Mouse (Mus musculus): Measurements from ENCODE around the gene Nceh1. TPM values are rescaled to one million over a fixed set of nuclear protein-coding genes. Genes with fewer than 3 reads are reported as not detected.

The Nceh1 gene
- total and polyA plus RNA-seq, 3 experiments, result 8.2 to 9.3 TPM; not detected in 1

GRCm38 (mm10) chr3:27285072-27285471 is 102.3 kb downstream of the Nceh1 start:
- no peak overlapping the region for H3K9ac ChIP-seq (ENCODE audit: control insufficient read depth, low read depth, low read length, poor library complexity, severe bottlenecking)
- TF ChIP-seq USF1 (IDR thresholded peaks at IDR 0.05; ENCODE audit: low read depth, low read length) (no peak), MAFK (IDR thresholded peaks at IDR 0.05; ENCODE audit: borderline replicate concordance, low read depth, low read length) (no peak), NELFE (IDR thresholded peaks at IDR 0.05; ENCODE audit: low read depth, low read length) (no peak), E2F4 (IDR thresholded peaks at IDR 0.05; ENCODE audit: borderline replicate concordance, low read depth, low read length) (no peak), USF2 (IDR thresholded peaks at IDR 0.05; ENCODE audit: borderline replicate concordance in 1 of 2, insufficient read depth in 1 of 2, low read depth in 1 of 2, low read length in 2 of 2) (no peak), KAT2A (conservative IDR thresholded peaks at IDR 0.05; ENCODE audit: low read depth, low read length) (no peak), RCOR1 (IDR thresholded peaks at IDR 0.05; ENCODE audit: low read depth, low read length) (no peak), CHD2 (IDR thresholded peaks at IDR 0.05; ENCODE audit: low read length) (no peak), TCF12 (IDR thresholded peaks at IDR 0.05; ENCODE audit: low read depth, low read length) (no peak), SMC3 (IDR thresholded peaks at IDR 0.05; ENCODE audit: low read depth, low read length) (no peak), HCFC1 (IDR thresholded peaks at IDR 0.05; ENCODE audit: low read depth, low read length) (no peak), RAD21 (IDR thresholded peaks at IDR 0.05; ENCODE audit: low read depth, low read length) (no peak), POLR2AphosphoS5 (IDR thresholded peaks at IDR 0.05; ENCODE audit: borderline replicate concordance, low read depth, low read length) (no peak), JUND (IDR thresholded peaks at IDR 0.05; ENCODE audit: low read depth, low read length) (no peak), BHLHE40 (IDR thresholded peaks at IDR 0.05; ENCODE audit: borderline replicate concordance, low read depth, low read length) (no peak), TAL1 (IDR thresholded peaks at IDR 0.05; ENCODE audit: low read length) (no peak)
- H3K27me3 ChIP-seq (ENCODE audit: control insufficient read depth in 1 of 2, insufficient read depth in 2 of 2, low read length in 2 of 2), result peaks cover 0 to 1% of the 10 kb centered on the region in 2 experiments; a peak in 1 of 4 replicates
- no peaks in the 10 kb centered on the region for H3K4me1 ChIP-seq (ENCODE audit: control insufficient read depth in 1 of 2, insufficient read depth in 2 of 2, low read length in 2 of 2)
- no peaks in the 10 kb centered on the region for H3K79me2 ChIP-seq (ENCODE audit: control insufficient read depth, insufficient read depth, low read length, poor library complexity)
- DNase-seq (ENCODE audit: low read depth, low spot score), result no peak
- no peak overlapping the region for H3K4me3 ChIP-seq (ENCODE audit: control insufficient read depth in 1 of 2, insufficient read depth in 1 of 2, low read depth in 2 of 2, low read length in 2 of 2)
- H3K27ac ChIP-seq (ENCODE audit: control insufficient read depth, low read depth, low read length), result no peak overlapping the region
- H3K36me3 ChIP-seq (ENCODE audit: control insufficient read depth in 1 of 2, insufficient read depth in 2 of 2, low read length in 2 of 2), result no peaks in the 10 kb centered on the region
- H3K9me3 ChIP-seq (replicated peaks; ENCODE audit: insufficient read depth, low read length), result no peaks in the 10 kb centered on the region

DNA sequence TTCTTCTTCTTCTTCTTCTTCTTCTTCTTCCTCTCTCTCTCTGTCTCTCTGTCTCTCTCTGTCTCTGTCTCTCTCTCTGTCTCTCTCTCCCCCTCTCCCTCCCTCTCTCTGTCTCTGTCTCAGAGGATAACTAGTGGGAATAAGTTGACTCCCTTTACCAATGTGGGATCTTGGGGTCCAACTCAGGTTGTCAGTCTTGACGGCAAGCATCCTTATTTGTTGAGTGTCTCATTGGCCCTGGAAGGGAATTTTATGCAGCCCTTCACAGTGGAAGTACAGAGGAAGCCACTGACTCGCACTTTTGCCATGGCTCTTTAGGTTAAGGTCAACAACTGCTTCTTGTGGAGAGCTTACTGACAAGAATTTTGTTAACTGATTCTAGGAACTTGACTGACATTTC is 105.5 kb downstream of the Nceh1 start:
- Histone ChIP-seq H3K79me2 (ENCODE audit: control insufficient read depth, insufficient read depth, low read length, poor library complexity) (no peaks in the 10 kb centered on the region), H3K9me3 (replicated peaks; ENCODE audit: insufficient read depth, low read length) (no peaks in the 10 kb centered on the region)

More for the DNA sequence above, 105.5 kb downstream of the Nceh1 start:
- no peak for DNase-seq (ENCODE audit: low read depth, low spot score)
- no peak for TF ChIP-seq USF1 (IDR thresholded peaks at IDR 0.05; ENCODE audit: low read depth, low read length)
- TF ChIP-seq MEF2A (IDR thresholded peaks at IDR 0.05; ENCODE audit: extremely low read depth, insufficient replicate concordance, low read depth, low read length, poor library complexity, severe bottlenecking), result no peak
- no peak for TF ChIP-seq ELF1 (IDR thresholded peaks at IDR 0.05; ENCODE audit: low read depth, low read length)
- TF ChIP-seq CHD1 (IDR thresholded peaks at IDR 0.05; ENCODE audit: low read depth, low read length), result no peak
- TF ChIP-seq RCOR1 (IDR thresholded peaks at IDR 0.05; ENCODE audit: low read depth, low read length), result no peak
- no peak for TF ChIP-seq MYC (IDR thresholded peaks at IDR 0.05; ENCODE audit: low read depth, low read length)
- no peak for TF ChIP-seq BHLHE40 (IDR thresholded peaks at IDR 0.05; ENCODE audit: borderline replicate concordance, low read depth, low read length)
- Histone ChIP-seq H3K9ac (ENCODE audit: control insufficient read depth, low read depth, low read length, poor library complexity, severe bottlenecking) (no peak overlapping the region), H3K36me3 (ENCODE audit: control insufficient read depth in 1 of 2, insufficient read depth in 2 of 2, low read length in 2 of 2) (no peaks in the 10 kb centered on the region), H3K4me1 (ENCODE audit: control insufficient read depth in 1 of 2, insufficient read depth in 2 of 2, low read length in 2 of 2) (no peaks in the 10 kb centered on the region; a peak in 1 of 4 replicates), H3K4me3 (ENCODE audit: control insufficient read depth in 1 of 2, insufficient read depth in 1 of 2, low read depth in 2 of 2, low read length in 2 of 2) (no peak overlapping the region), H3K27me3 (ENCODE audit: control insufficient read depth in 1 of 2, insufficient read depth in 2 of 2, low read length in 2 of 2) (peaks cover 0 to 1% of the 10 kb centered on the region in 2 experiments; a peak in 1 of 4 replicates), H3K27ac (ENCODE audit: control insufficient read depth, low read depth, low read length) (no peak overlapping the region)

All from MEL (cell line).